Mouse (Mus musculus) megakaryocyte, embryonic 14.5 days (primary cell): ENCODE results near the gene Zkscan17.

ENCODE experiments used
- FLI1 ChIP-seq: IDR thresholded peaks from 2 replicates; pipeline ENCODE4 v1.6.1; 2012; ENCODE audit warnings: low read length, inconsistent platforms, mixed read lengths
- GATA1 ChIP-seq: IDR thresholded peaks from 3 replicates; pipeline ENCODE4 v1.6.1; 2012; ENCODE audit warnings: mixed read lengths, low read length, inconsistent platforms, borderline replicate concordance

DNA sequence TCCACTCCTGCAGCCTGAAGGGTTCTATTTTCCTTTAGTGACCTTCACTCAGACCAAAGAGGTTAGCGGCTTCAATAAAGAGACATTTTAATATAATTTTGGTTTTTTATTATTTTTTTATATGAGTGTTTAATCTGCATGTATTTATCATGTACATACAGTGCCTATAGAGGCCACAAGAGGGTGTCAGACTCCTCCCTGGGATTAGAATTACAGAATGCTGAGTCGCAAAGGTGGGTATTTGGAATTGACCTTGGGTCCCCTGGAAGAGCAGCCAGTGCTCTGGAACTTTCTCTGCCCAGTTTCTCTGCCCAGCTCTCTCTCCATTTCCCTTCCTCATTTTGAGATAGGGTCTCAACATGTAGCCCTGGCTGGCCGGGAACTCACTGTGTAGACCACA is 13.0 kb downstream of the Zkscan17 start:
- TF ChIP-seq GATA1: no peak
- no peak for TF ChIP-seq FLI1
